Mouse (Mus musculus): Measurements from ENCODE around the gene Best3. TPM values are rescaled to one million over a fixed set of nuclear protein-coding genes. Genes with fewer than 3 reads are reported as not detected.

Gene Best3
- polyA plus RNA-seq, 1 experiment from 2014 or later: 0.23 TPM

- no peak overlapping the region for H3K4me2 ChIP-seq (ENCODE audit: low read depth, severe bottlenecking)
- no peak overlapping the region for H3K9ac ChIP-seq (ENCODE audit: low read length)
- peak; percentile 82; the same call in 1 of the 2 replicates for ATAC-seq (ENCODE audit: insufficient number of reproducible peaks, low FRiP score, low TSS enrichment, low read depth)
- no peaks in the 10 kb centered on the region for H3K9me3 ChIP-seq (ENCODE audit: control insufficient read depth, low read length)
- no peaks in the 10 kb centered on the region for H3K27me3 ChIP-seq (ENCODE audit: control insufficient read depth, insufficient read depth, low read length)
- peaks cover 5% of the 10 kb centered on the region; the same call in 1 of the 2 replicates for H3K4me1 ChIP-seq (ENCODE audit: control insufficient read depth, insufficient read depth, low read length)
- H3K27ac ChIP-seq (replicated peaks; ENCODE audit: low read depth, low read length): no peak overlapping the region; the same call in 1 of the 2 replicates
- no peak overlapping the region for H3K4me3 ChIP-seq (ENCODE audit: low read depth, low read length)
- WGBS: 42% methylated on average over 5 of the region's 5 CpGs
- no peaks in the 10 kb centered on the region for H3K36me3 ChIP-seq (ENCODE audit: control insufficient read depth, insufficient read depth, low read length)
- peak; percentile 55 for DNase-seq (ENCODE audit: low spot score)
These were observed 18.6 kb downstream of the Best3 start for GRCm38 (mm10) chr10:117004695-117005094.

GRCm38 (mm10) chr10:117005707-117006464, 19.8 kb downstream of the Best3 start:
- H3K9me3 ChIP-seq (ENCODE audit: control insufficient read depth, low read length): no peaks in the 10 kb centered on the region
- DNase-seq (ENCODE audit: low spot score) (no peak), ATAC-seq (ENCODE audit: insufficient number of reproducible peaks, low FRiP score, low TSS enrichment, low read depth) (no peak)
- no peaks in the 10 kb centered on the region for H3K36me3 ChIP-seq (ENCODE audit: control insufficient read depth, insufficient read depth, low read length)
- H3K27me3 ChIP-seq (ENCODE audit: control insufficient read depth, insufficient read depth, low read length): no peaks in the 10 kb centered on the region
- H3K9ac ChIP-seq (ENCODE audit: low read length): no peak overlapping the region
- no peak overlapping the region for H3K27ac ChIP-seq (replicated peaks; ENCODE audit: low read depth, low read length)
- WGBS: 58% methylated on average over 12 of the region's 12 CpGs
- no peak overlapping the region for H3K4me3 ChIP-seq (ENCODE audit: low read depth, low read length)
- no peak overlapping the region for H3K4me2 ChIP-seq (ENCODE audit: low read depth, severe bottlenecking)
- H3K4me1 ChIP-seq (ENCODE audit: control insufficient read depth, insufficient read depth, low read length): peaks cover 5% of the 10 kb centered on the region; the same call in 1 of the 2 replicates

DNA sequence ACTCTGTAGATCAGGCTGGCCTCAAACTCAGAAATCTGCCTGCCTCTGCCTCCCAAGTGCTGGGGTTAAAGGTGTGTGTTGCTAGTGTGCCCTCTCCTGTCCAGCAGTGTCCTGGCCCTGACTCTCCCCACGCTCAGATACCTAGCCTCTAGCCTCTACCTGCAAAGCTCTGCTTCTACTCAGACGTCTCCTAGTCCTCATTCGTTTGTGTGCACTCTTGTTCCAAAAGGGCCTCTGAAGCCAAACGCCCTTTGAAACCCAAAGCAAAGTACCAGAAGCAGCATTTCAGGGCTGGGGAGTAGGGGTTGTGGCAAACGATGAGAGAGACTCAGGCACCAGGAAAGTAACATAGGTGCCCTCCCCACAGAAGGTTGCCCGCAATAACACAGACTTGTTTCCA, 23.6 kb downstream of the Best3 start:
- H3K4me3 ChIP-seq (ENCODE audit: low read depth, low read length): no peak overlapping the region
- WGBS: 82% methylated on average over 6 of the region's 6 CpGs

GRCm38 (mm10) chr10:117011047-117011446, 24.9 kb downstream of the Best3 start:
- H3K4me3 ChIP-seq (ENCODE audit: low read depth, low read length): no peak overlapping the region
- ATAC-seq (ENCODE audit: insufficient number of reproducible peaks, low FRiP score, low TSS enrichment, low read depth): no peak

More for the DNA sequence above, 23.6 kb downstream of the Best3 start:
- ATAC-seq (ENCODE audit: insufficient number of reproducible peaks, low FRiP score, low TSS enrichment, low read depth) (no peak), DNase-seq (ENCODE audit: low spot score) (no peak)
- Histone ChIP-seq H3K27me3 (ENCODE audit: control insufficient read depth, insufficient read depth, low read length) (no peaks in the 10 kb centered on the region), H3K4me2 (ENCODE audit: low read depth, severe bottlenecking) (no peak overlapping the region), H3K4me1 (ENCODE audit: control insufficient read depth, insufficient read depth, low read length) (peaks cover 2% of the 10 kb centered on the region), H3K27ac (replicated peaks; ENCODE audit: low read depth, low read length) (no peak overlapping the region), H3K9me3 (ENCODE audit: control insufficient read depth, low read length) (no peaks in the 10 kb centered on the region), H3K9ac (ENCODE audit: low read length) (no peak overlapping the region), H3K36me3 (ENCODE audit: control insufficient read depth, insufficient read depth, low read length) (no peaks in the 10 kb centered on the region)

GRCm38 (mm10) chr10:117013689-117014390, 27.7 kb downstream of the Best3 start:
- no peak overlapping the region for H3K4me3 ChIP-seq (ENCODE audit: low read depth, low read length)
- H3K9ac ChIP-seq (ENCODE audit: low read length): no peak overlapping the region
- no peak overlapping the region for H3K27ac ChIP-seq (replicated peaks; ENCODE audit: low read depth, low read length)
- no peaks in the 10 kb centered on the region for H3K27me3 ChIP-seq (ENCODE audit: control insufficient read depth, insufficient read depth, low read length)
- H3K9me3 ChIP-seq (ENCODE audit: control insufficient read depth, low read length): no peaks in the 10 kb centered on the region
- DNase-seq (ENCODE audit: low spot score): peak; percentile 48
- H3K36me3 ChIP-seq (ENCODE audit: control insufficient read depth, insufficient read depth, low read length): no peaks in the 10 kb centered on the region
- H3K4me1 ChIP-seq (ENCODE audit: control insufficient read depth, insufficient read depth, low read length): peaks cover 3% of the 10 kb centered on the region; the same call in 1 of the 2 replicates
- no peak overlapping the region for H3K4me2 ChIP-seq (ENCODE audit: low read depth, severe bottlenecking)
- 0 out of 2 replicates have a peak, but pooled peaks have one; percentile 54 for ATAC-seq (ENCODE audit: insufficient number of reproducible peaks, low FRiP score, low TSS enrichment, low read depth)
- WGBS: 26% methylated on average over 12 of the region's 12 CpGs

More at GRCm38 (mm10) chr10:117011047-117011446, 24.9 kb downstream of the Best3 start:
- Histone ChIP-seq H3K4me1 (ENCODE audit: control insufficient read depth, insufficient read depth, low read length) (peaks cover under 1% of the 10 kb centered on the region), H3K4me2 (ENCODE audit: low read depth, severe bottlenecking) (no peak overlapping the region), H3K36me3 (ENCODE audit: control insufficient read depth, insufficient read depth, low read length) (no peaks in the 10 kb centered on the region), H3K9me3 (ENCODE audit: control insufficient read depth, low read length) (no peaks in the 10 kb centered on the region), H3K9ac (ENCODE audit: low read length) (no peak overlapping the region), H3K27me3 (ENCODE audit: control insufficient read depth, insufficient read depth, low read length) (no peaks in the 10 kb centered on the region), H3K27ac (replicated peaks; ENCODE audit: low read depth, low read length) (no peak overlapping the region)
- DNase-seq (ENCODE audit: low spot score): no peak
- WGBS: 52% methylated on average over 8 of the region's 8 CpGs

DNA sequence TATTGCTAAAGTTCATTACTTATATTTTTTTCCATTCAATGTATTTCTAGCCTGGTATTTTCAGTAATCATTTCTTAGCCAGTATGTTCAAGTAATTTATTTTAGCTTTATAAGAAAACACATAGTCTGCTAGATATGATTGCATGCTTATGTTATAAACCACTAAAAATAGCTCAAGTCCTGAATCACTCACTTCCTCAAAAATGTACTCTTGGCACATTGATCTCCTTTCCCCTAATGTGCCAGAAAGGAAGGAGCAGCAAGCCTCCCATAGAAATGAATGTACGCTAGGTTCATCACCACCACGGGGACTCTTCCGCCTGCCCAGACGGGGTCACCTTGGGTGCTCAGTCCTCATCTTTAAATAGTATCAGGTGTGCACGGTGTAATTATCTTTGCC, 28.5 kb downstream of the Best3 start:
- no peak overlapping the region for H3K4me2 ChIP-seq (ENCODE audit: low read depth, severe bottlenecking)
- 89% methylated on average over 5 of the region's 5 CpGs for WGBS
- no peak for DNase-seq (ENCODE audit: low spot score)

DNA sequence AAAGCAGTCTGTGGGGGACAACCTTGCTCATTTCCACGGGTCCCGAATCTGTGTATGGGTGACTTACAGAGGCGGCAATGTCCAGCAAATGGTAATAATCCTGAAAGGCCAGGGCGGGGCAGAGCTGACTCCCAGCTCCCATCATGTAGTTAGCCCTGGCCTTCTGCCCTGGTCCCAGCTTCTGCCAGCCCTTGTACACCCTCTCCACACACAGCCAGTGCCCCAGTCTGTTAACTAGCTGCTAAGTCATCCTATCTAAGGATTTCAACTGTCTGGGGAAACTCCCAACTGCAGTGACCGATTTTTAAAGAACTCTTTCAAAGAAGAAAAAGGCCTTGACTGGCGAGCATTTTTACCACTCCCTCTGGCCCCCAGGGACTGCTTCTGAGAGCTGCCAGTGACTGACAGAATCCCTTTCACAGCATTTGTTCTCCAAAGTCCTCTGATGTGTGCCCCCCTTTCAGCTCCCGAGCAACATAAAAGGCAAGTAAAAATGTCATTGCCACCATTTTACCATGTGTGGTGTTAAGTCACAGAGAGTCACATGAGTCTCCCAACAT, 32.2 kb downstream of the Best3 start:
- Histone ChIP-seq H3K27ac (replicated peaks; ENCODE audit: low read depth, low read length) (no peak overlapping the region), H3K4me2 (ENCODE audit: low read depth, severe bottlenecking) (no peak overlapping the region), H3K9ac (ENCODE audit: low read length) (no peak overlapping the region), H3K4me1 (ENCODE audit: control insufficient read depth, insufficient read depth, low read length) (peaks cover 11% of the 10 kb centered on the region; the same call in 1 of the 2 replicates), H3K36me3 (ENCODE audit: control insufficient read depth, insufficient read depth, low read length) (no peaks in the 10 kb centered on the region), H3K9me3 (ENCODE audit: control insufficient read depth, low read length) (no peaks in the 10 kb centered on the region), H3K27me3 (ENCODE audit: control insufficient read depth, insufficient read depth, low read length) (no peaks in the 10 kb centered on the region), H3K4me3 (ENCODE audit: low read depth, low read length) (no peak overlapping the region)
- WGBS: 61% methylated on average over 7 of the region's 7 CpGs
- no peak for ATAC-seq (ENCODE audit: insufficient number of reproducible peaks, low FRiP score, low TSS enrichment, low read depth)
- no peak for DNase-seq (ENCODE audit: low spot score)

More for the DNA sequence above, 28.5 kb downstream of the Best3 start:
- Histone ChIP-seq H3K4me3 (ENCODE audit: low read depth, low read length) (no peak overlapping the region), H3K27me3 (ENCODE audit: control insufficient read depth, insufficient read depth, low read length) (no peaks in the 10 kb centered on the region), H3K4me1 (ENCODE audit: control insufficient read depth, insufficient read depth, low read length) (peaks cover 3% of the 10 kb centered on the region; the same call in 1 of the 2 replicates), H3K36me3 (ENCODE audit: control insufficient read depth, insufficient read depth, low read length) (no peaks in the 10 kb centered on the region), H3K9ac (ENCODE audit: low read length) (no peak overlapping the region), H3K9me3 (ENCODE audit: control insufficient read depth, low read length) (no peaks in the 10 kb centered on the region), H3K27ac (replicated peaks; ENCODE audit: low read depth, low read length) (no peak overlapping the region)
- no peak for ATAC-seq (ENCODE audit: insufficient number of reproducible peaks, low FRiP score, low TSS enrichment, low read depth)

GRCm38 (mm10) chr10:117021020-117021754, 35.1 kb downstream of the Best3 start:
- no peaks in the 10 kb centered on the region for H3K36me3 ChIP-seq (ENCODE audit: control insufficient read depth, insufficient read depth, low read length)
- H3K27ac ChIP-seq (replicated peaks; ENCODE audit: low read depth, low read length): no peak overlapping the region
- 11% methylated on average over 21 of the region's 21 CpGs for WGBS
- H3K27me3 ChIP-seq (ENCODE audit: control insufficient read depth, insufficient read depth, low read length): no peaks in the 10 kb centered on the region; the same call in 1 of the 2 replicates
- H3K9ac ChIP-seq (ENCODE audit: low read length): no peak overlapping the region
- DNase-seq (ENCODE audit: low spot score) (peak; percentile 80), ATAC-seq (ENCODE audit: insufficient number of reproducible peaks, low FRiP score, low TSS enrichment, low read depth) (peak; percentile 85)
- H3K4me3 ChIP-seq (ENCODE audit: low read depth, low read length): no peak overlapping the region
- H3K4me2 ChIP-seq (ENCODE audit: low read depth, severe bottlenecking): peak overlapping the region; percentile 24; the same call in 1 of the 2 replicates
- no peaks in the 10 kb centered on the region for H3K9me3 ChIP-seq (ENCODE audit: control insufficient read depth, low read length)
- peaks cover 14% of the 10 kb centered on the region; the same call in 1 of the 2 replicates for H3K4me1 ChIP-seq (ENCODE audit: control insufficient read depth, insufficient read depth, low read length)

Data from limb, embryonic 11.5 days (tissue).